17 mouse cellular contexts compared by ENCODE assay signal in genomic region chr10:43748300-43748699, GRCm38 (mm10).
"Had no signal": no experiment of that assay in that cellular context is flagged by ENCODE, and none has a peak within 500 bp of the region (broad histone marks: within the 10 kb centered on the region; RNA-seq: fewer than 3 reads in every experiment).

No protein-coding gene starts in this region.

- H3K36me3 ChIP-seq: neural tube, embryonic 12.5 days; neural tube, embryonic 13.5 days; neural tube, embryonic 15.5 days; stomach, embryonic 15.5 days had no signal

- H3K9me3 ChIP-seq: neural tube, embryonic 12.5 days; neural tube, embryonic 13.5 days; neural tube, embryonic 15.5 days; stomach, embryonic 15.5 days had no signal

- H3K9ac ChIP-seq: neural tube, embryonic 12.5 days; neural tube, embryonic 13.5 days; neural tube, embryonic 15.5 days; stomach, embryonic 15.5 days had no signal

- DNase-seq: retina, postnatal 1 day; right cerebral cortex, adult 18-20 months; right cerebral cortex, postnatal 14 days; right cerebral cortex, postnatal 25 days; right cerebral cortex, postnatal 4 days; spleen, adult 18-20 months; thymus, adult 18-20 months; thymus, adult 2 months; thymus, postnatal 14 days; thymus, postnatal 25 days; thymus, postnatal 36 days; thymus, postnatal 4 days had no signal

- H3K4me3 ChIP-seq: neural tube, embryonic 12.5 days; neural tube, embryonic 13.5 days; neural tube, embryonic 15.5 days; stomach, embryonic 15.5 days had no signal

- H3K27ac ChIP-seq: neural tube, embryonic 12.5 days; neural tube, embryonic 13.5 days; neural tube, embryonic 15.5 days; stomach, embryonic 15.5 days; stomach, postnatal 0 days had no signal

- H3K4me2 ChIP-seq: neural tube, embryonic 12.5 days; neural tube, embryonic 13.5 days; neural tube, embryonic 15.5 days; stomach, embryonic 15.5 days had no signal

- H3K4me1 ChIP-seq: neural tube, embryonic 12.5 days; neural tube, embryonic 15.5 days had no signal

- H3K27me3 ChIP-seq: neural tube, embryonic 12.5 days; neural tube, embryonic 13.5 days; neural tube, embryonic 15.5 days; stomach, embryonic 15.5 days had no signal
